Mouse (Mus musculus) myocyte (in vitro differentiated cells): Measurements from ENCODE around the gene Fam19a1. TPM values are rescaled to one million over a fixed set of nuclear protein-coding genes. Genes with fewer than 3 reads are reported as not detected.
A peak's percentile ranks its signal among the peaks of the same experiment; 100 is the strongest.

Experiments used
- H3K27me3 ChIP-seq: one replicate; pipeline ENCODE4 v1.6.1; 2011; ENCODE audit not compliant: control insufficient read depth, insufficient read depth, insufficient read length
- H3K36me3 ChIP-seq: one replicate; pipeline ENCODE4 v1.6.1; 2011; ENCODE audit not compliant: control insufficient read depth, insufficient read depth
- H3K4me2 ChIP-seq: one replicate; pipeline ENCODE4 v1.6.1; 2011; ENCODE audit warnings: low read depth, control low read depth
- H3K4me3 ChIP-seq: one replicate; pipeline ENCODE4 v1.5.1; 2011; ENCODE audit warnings: mild to moderate bottlenecking, control low read depth, moderate library complexity
- H3K79me2 ChIP-seq: one replicate; pipeline ENCODE4 v1.6.1; 2011; ENCODE audit not compliant: control insufficient read depth, insufficient read depth
- H3ac ChIP-seq: one replicate; pipeline ENCODE4 v1.6.1; 2011; ENCODE audit not compliant: control insufficient read depth, insufficient read length
- CEBPB ChIP-seq: IDR thresholded peaks from 2 replicates; pipeline ENCODE4 v1.6.1; 2011; ENCODE audit warnings: mild to moderate bottlenecking, moderate library complexity; ENCODE audit not compliant: poor library complexity, insufficient read depth, severe bottlenecking
- E2F4 ChIP-seq: IDR thresholded peaks from one replicate; pipeline ENCODE4 v1.6.1; 2011; ENCODE audit warnings: mild to moderate bottlenecking, control low read depth, moderate library complexity; ENCODE audit not compliant: insufficient read depth
- MAX ChIP-seq: IDR thresholded peaks from one replicate; pipeline ENCODE4 v1.6.1; 2011; ENCODE audit warnings: low read depth, mild to moderate bottlenecking, control low read depth
- MYOD1 ChIP-seq, 3 experiments: IDR thresholded peaks; one replicate each; pipeline ENCODE4 v1.6.1; 2011; ENCODE audit warnings: control low read depth in 2 of 3, low read depth in 2 of 3, mild to moderate bottlenecking in 2 of 3, moderate library complexity in 1 of 3; ENCODE audit not compliant: insufficient read length in 2 of 3, control insufficient read depth in 1 of 3
- MYOG ChIP-seq, 3 experiments: IDR thresholded peaks; one replicate each; pipeline ENCODE4 v1.6.1; 2011; ENCODE audit warnings: control low read depth in 2 of 3, low read depth in 2 of 3, mild to moderate bottlenecking in 2 of 3; ENCODE audit not compliant: insufficient read length in 2 of 3, control insufficient read depth in 1 of 3, insufficient read depth in 1 of 3
- POLR2A ChIP-seq: IDR thresholded peaks from one replicate; pipeline ENCODE4 v1.6.1; 2011; ENCODE audit warnings: low read depth, mild to moderate bottlenecking, control low read depth, moderate library complexity; ENCODE audit not compliant: insufficient read length
- POLR2AphosphoS2 ChIP-seq: IDR thresholded peaks from one replicate; pipeline ENCODE4 v1.6.1; 2011; ENCODE audit warnings: low read depth, control low read depth; ENCODE audit not compliant: insufficient read length
- REST ChIP-seq: IDR thresholded peaks from one replicate; pipeline ENCODE4 v1.6.1; 2011; ENCODE audit warnings: mild to moderate bottlenecking, control low read depth, moderate library complexity; ENCODE audit not compliant: insufficient read depth, insufficient read length
- SRF ChIP-seq: IDR thresholded peaks from one replicate; pipeline ENCODE4 v1.6.1; 2011; ENCODE audit warnings: low read depth; ENCODE audit not compliant: control insufficient read depth, insufficient read length
- TCF12 ChIP-seq: IDR thresholded peaks from one replicate; pipeline ENCODE4 v1.6.1; 2011; ENCODE audit warnings: mild to moderate bottlenecking, control low read depth; ENCODE audit not compliant: poor library complexity, insufficient read depth, severe bottlenecking
- TCF3 ChIP-seq: IDR thresholded peaks from one replicate; pipeline ENCODE4 v1.6.1; 2011; ENCODE audit warnings: low read depth, control low read depth; ENCODE audit not compliant: insufficient read length
- USF1 ChIP-seq: IDR thresholded peaks from one replicate; pipeline ENCODE4 v1.6.1; 2011; ENCODE audit warnings: low read depth, mild to moderate bottlenecking, control low read depth, moderate library complexity
- polyA plus RNA-seq: library from polyadenylated mRNA; unstranded; fragments of >200 nt; fragmentation: generic; extraction: Trizol; gene quantifications from one replicate; pipeline ENCODE4 v1.2.1, GENCODE M21; 2012; ENCODE audit warnings: missing spikeins

Gene Fam19a1
- polyA plus RNA-seq, 1 experiment, result 0.02 TPM

- no peak overlapping the region for H3K4me2 ChIP-seq
- H3K4me3 ChIP-seq, result no peak overlapping the region
- H3K27me3 ChIP-seq, result no peaks in the 10 kb centered on the region
- H3K79me2 ChIP-seq, result no peaks in the 10 kb centered on the region
- TF ChIP-seq TCF3 (no peak), SRF (no peak)
- no peak overlapping the region for H3ac ChIP-seq
- H3K36me3 ChIP-seq, result no peaks in the 10 kb centered on the region
Measured at GRCm38 (mm10) chr6:96143326-96143725, 30.4 kb downstream of the Fam19a1 start.

GRCm38 (mm10) chr6:96165403-96165802 lies 52.4 kb downstream of the Fam19a1 start:
- Histone ChIP-seq H3K4me3 (no peak overlapping the region), H3K79me2 (no peaks in the 10 kb centered on the region), H3K27me3 (no peaks in the 10 kb centered on the region), H3K4me2 (no peak overlapping the region), H3ac (no peak overlapping the region), H3K36me3 (no peaks in the 10 kb centered on the region)
- TF ChIP-seq REST (no peak), E2F4 (no peak), MYOD1 (IDR thresholded peaks at IDR 0.05; ENCODE audit: control insufficient read depth in 1 of 3, insufficient read length in 2 of 3, low read depth in 2 of 3) (peak in 1 of 3 experiments; percentile 21)

- TF ChIP-seq POLR2A (no peak), USF1 (no peak), TCF3 (no peak), POLR2AphosphoS2 (no peak), SRF (no peak)
- Histone ChIP-seq H3K4me2 (no peak within 1 kb of the TSS), H3K4me3 (no peak within 1 kb of the TSS), H3K36me3 (no peaks in the 10 kb centered on the region), H3ac (no peak within 1 kb of the TSS), H3K79me2 (no peaks in the 10 kb centered on the region), H3K27me3 (no peaks in the 10 kb centered on the region)
Measured at GRCm38 (mm10) chr6:96165818-96166379, 52.9 kb downstream of the Fam19a1 start, which contains the start of gene 1700123L14Rik. TSS of gene 1700123L14Rik (minus strand) at chr6:96166243.

GRCm38 (mm10) chr6:96167031-96167430 lies 54.1 kb downstream of the Fam19a1 start:
- H3K4me2 ChIP-seq, result no peak overlapping the region
- H3K36me3 ChIP-seq, result no peaks in the 10 kb centered on the region
- no peaks in the 10 kb centered on the region for H3K79me2 ChIP-seq
- H3ac ChIP-seq, result no peak overlapping the region
- TF ChIP-seq REST (no peak), POLR2AphosphoS2 (no peak), E2F4 (no peak), USF1 (no peak), TCF3 (no peak), TCF12 (no peak), MAX (no peak), MYOG (IDR thresholded peaks at IDR 0.05; ENCODE audit: control insufficient read depth in 1 of 3, insufficient read depth in 1 of 3, insufficient read length in 2 of 3, low read depth in 2 of 3) (no peak), CEBPB (no peak), MYOD1 (IDR thresholded peaks at IDR 0.05; ENCODE audit: control insufficient read depth in 1 of 3, insufficient read length in 2 of 3, low read depth in 2 of 3) (no peak), SRF (no peak), POLR2A (no peak)
- H3K27me3 ChIP-seq, result no peaks in the 10 kb centered on the region
- H3K4me3 ChIP-seq, result no peak overlapping the region

- H3ac ChIP-seq, result no peak overlapping the region
- H3K27me3 ChIP-seq, result no peaks in the 10 kb centered on the region
- no peak for TF ChIP-seq SRF
- no peak for TF ChIP-seq POLR2AphosphoS2
- no peak for TF ChIP-seq TCF12
- no peak for TF ChIP-seq POLR2A
- no peak for TF ChIP-seq MYOG (IDR thresholded peaks at IDR 0.05; ENCODE audit: control insufficient read depth in 1 of 3, insufficient read depth in 1 of 3, insufficient read length in 2 of 3, low read depth in 2 of 3)
- no peak for TF ChIP-seq USF1
- no peak for TF ChIP-seq MYOD1 (IDR thresholded peaks at IDR 0.05; ENCODE audit: control insufficient read depth in 1 of 3, insufficient read length in 2 of 3, low read depth in 2 of 3)
- no peak overlapping the region for H3K4me3 ChIP-seq
- no peaks in the 10 kb centered on the region for H3K79me2 ChIP-seq
- H3K4me2 ChIP-seq, result no peak overlapping the region
- H3K36me3 ChIP-seq, result no peaks in the 10 kb centered on the region
Measured at GRCm38 (mm10) chr6:96173681-96174080, 60.7 kb downstream of the Fam19a1 start.

GRCm38 (mm10) chr6:96178530-96178929 lies 65.6 kb downstream of the Fam19a1 start:
- TF ChIP-seq POLR2A (no peak), MAX (no peak)
- Histone ChIP-seq H3K79me2 (no peaks in the 10 kb centered on the region), H3K4me2 (no peak overlapping the region), H3ac (no peak overlapping the region), H3K4me3 (no peak overlapping the region), H3K36me3 (no peaks in the 10 kb centered on the region), H3K27me3 (no peaks in the 10 kb centered on the region)
